Mouse (Mus musculus): ENCODE data around the gene 9230112D13Rik.

9230112D13Rik gene

GRCm38 (mm10) chr14:34522701-34523100, at the start of gene 9230112D13Rik:
9230112D13Rik (minus strand) TSS chr14:34522801.
- in situ Hi-C loops (cut with MseI, MboI), result no loop called here

GRCm38 (mm10) chr14:34571610-34572387, 49.2 kb upstream of the 9230112D13Rik start:
- in situ Hi-C loops (cut with MseI, MboI), result loop anchor here in 1 of 2 experiments (10.0 kb wide), 1 partner anchor 127 kb away; no protein-coding TSS in a partner anchor

- in situ Hi-C loops (cut with MseI, MboI), result loop anchor here in 1 of 2 experiments (10.0 kb wide), 1 partner anchor 126 kb away; no protein-coding TSS in a partner anchor
Observed at GRCm38 (mm10) chr14:34570903-34571302, 48.3 kb upstream of the 9230112D13Rik start.

GRCm38 (mm10) chr14:34570294-34570693, 47.7 kb upstream of the 9230112D13Rik start:
- in situ Hi-C loops (cut with MseI, MboI), result loop anchor here in 1 of 2 experiments (10.0 kb wide), 1 partner anchor 125 kb away; no protein-coding TSS in a partner anchor

- in situ Hi-C loops (cut with MseI, MboI), result loop anchor here (10.0 kb wide), 2 partner anchors 125 to 145 kb away; no protein-coding TSS in a partner anchor
Observed at GRCm38 (mm10) chr14:34569534-34570194, 47.1 kb upstream of the 9230112D13Rik start.

GRCm38 (mm10) chr14:34568626-34569025, 46.0 kb upstream of the 9230112D13Rik start:
- in situ Hi-C loops (cut with MseI, MboI), result loop anchor here in 1 of 2 experiments (10.0 kb wide), 1 partner anchor 144 kb away; no protein-coding TSS in a partner anchor

- in situ Hi-C loops (cut with MseI, MboI), result loop anchor here in 1 of 2 experiments (10.0 kb wide), 1 partner anchor 143 kb away; no protein-coding TSS in a partner anchor
Observed at GRCm38 (mm10) chr14:34567697-34568096, 45.1 kb upstream of the 9230112D13Rik start.

GRCm38 (mm10) chr14:34566530-34566929, 43.9 kb upstream of the 9230112D13Rik start:
- in situ Hi-C loops (cut with MseI, MboI), result loop anchor here in 1 of 2 experiments (10.0 kb wide), 1 partner anchor 142 kb away; no protein-coding TSS in a partner anchor

GRCm38 (mm10) chr14:34565711-34566110, 43.1 kb upstream of the 9230112D13Rik start:
- in situ Hi-C loops (cut with MseI, MboI), result loop anchor here in 1 of 2 experiments (10.0 kb wide), 1 partner anchor 141 kb away; no protein-coding TSS in a partner anchor

- in situ Hi-C loops (cut with MseI, MboI), result loop anchor here in 1 of 2 experiments (10.0 kb wide), 1 partner anchor 140 kb away; no protein-coding TSS in a partner anchor
Observed at GRCm38 (mm10) chr14:34564646-34565045, 42.0 kb upstream of the 9230112D13Rik start.

- in situ Hi-C loops (cut with MseI, MboI), result loop anchor here in 1 of 2 experiments (10.0 kb wide), 1 partner anchor 138 kb away; no protein-coding TSS in a partner anchor
Observed at GRCm38 (mm10) chr14:34562393-34562792, 39.8 kb upstream of the 9230112D13Rik start.

GRCm38 (mm10) chr14:34561647-34562046, 39.0 kb upstream of the 9230112D13Rik start:
- in situ Hi-C loops (cut with MseI, MboI), result loop anchor here in 1 of 2 experiments (10.0 kb wide), 1 partner anchor 137 kb away; no protein-coding TSS in a partner anchor

GRCm38 (mm10) chr14:34558947-34559346, 36.3 kb upstream of the 9230112D13Rik start:
- in situ Hi-C loops (cut with MseI, MboI), result no loop called here

- in situ Hi-C loops (cut with MseI, MboI), result no loop called here
Observed at GRCm38 (mm10) chr14:34555211-34555610, 32.6 kb upstream of the 9230112D13Rik start.

- in situ Hi-C loops (cut with MseI, MboI), result no loop called here
Observed at GRCm38 (mm10) chr14:34554047-34554446, 31.4 kb upstream of the 9230112D13Rik start.

GRCm38 (mm10) chr14:34553470-34553869, 30.9 kb upstream of the 9230112D13Rik start:
- in situ Hi-C loops (cut with MseI, MboI), result no loop called here

- in situ Hi-C loops (cut with MseI, MboI), result no loop called here
Observed at GRCm38 (mm10) chr14:34552226-34552625, 29.6 kb upstream of the 9230112D13Rik start.

GRCm38 (mm10) chr14:34549004-34549671, 26.5 kb upstream of the 9230112D13Rik start:
- in situ Hi-C loops (cut with MseI, MboI), result no loop called here

- in situ Hi-C loops (cut with MseI, MboI), result no loop called here
Observed at GRCm38 (mm10) chr14:34548391-34549001, 25.9 kb upstream of the 9230112D13Rik start.

- in situ Hi-C loops (cut with MseI, MboI), result no loop called here
Observed at GRCm38 (mm10) chr14:34544545-34544944, 21.9 kb upstream of the 9230112D13Rik start.

GRCm38 (mm10) chr14:34544001-34544400, 21.4 kb upstream of the 9230112D13Rik start:
- in situ Hi-C loops (cut with MseI, MboI), result no loop called here

Data from mouse trophoblast stem cell (cell line).